Mouse (Mus musculus) adipocyte (in vitro differentiated cells): Measurements from ENCODE around the gene Stk38l.
"Not testable (repeated sequence)": the region's sequence is repeated elsewhere in the genome, so short reads cannot be mapped to it uniquely, and the experiment has no call there.

ENCODE experiments used
- DNase-seq: peaks from one replicate; pipeline ENCODE4 v3.0.0-alpha.2; 2016; ENCODE audit warnings: low spot score

The Stk38l gene

DNA sequence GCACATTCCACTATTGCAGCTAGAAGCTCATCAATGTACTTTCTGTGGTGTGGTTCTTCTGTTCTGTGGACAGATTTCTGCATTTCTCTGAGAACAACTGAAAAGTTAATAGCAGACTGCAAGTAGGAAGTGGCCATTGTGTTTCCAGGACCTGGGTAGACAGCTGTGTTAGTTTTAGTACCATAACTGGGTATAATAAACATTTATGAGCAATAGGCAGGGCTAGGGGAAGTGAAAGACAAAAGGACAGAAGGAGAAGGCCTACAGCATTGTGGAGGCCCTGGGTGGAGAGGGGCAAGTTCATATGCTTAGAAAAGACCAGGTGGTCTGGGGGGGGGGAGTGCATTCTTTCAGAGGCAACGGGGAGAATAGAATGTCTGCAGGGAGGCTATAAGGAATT is 8.8 kb downstream of the Stk38l start:
- DNase-seq, result no peak

DNA sequence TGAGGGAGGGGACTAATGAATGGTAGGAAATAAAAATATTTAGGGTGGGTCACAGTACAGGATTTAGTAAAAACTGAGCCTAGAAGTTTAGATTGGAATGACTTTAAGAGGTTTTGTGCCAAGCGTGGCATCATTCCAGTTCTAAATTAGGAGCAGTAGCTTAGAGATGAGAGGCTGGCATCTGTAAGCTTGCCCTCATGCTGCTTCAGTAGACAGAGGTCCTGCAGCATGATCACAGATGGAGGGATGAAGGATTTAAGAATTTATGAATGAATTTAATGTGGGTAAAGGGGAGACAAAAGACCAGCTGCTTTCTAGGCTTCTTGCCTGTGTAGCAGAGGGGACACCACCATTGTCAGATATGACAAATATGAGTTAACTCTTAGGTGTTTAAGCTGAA is 14.1 kb downstream of the Stk38l start:
- peak; percentile 84 for DNase-seq

DNA sequence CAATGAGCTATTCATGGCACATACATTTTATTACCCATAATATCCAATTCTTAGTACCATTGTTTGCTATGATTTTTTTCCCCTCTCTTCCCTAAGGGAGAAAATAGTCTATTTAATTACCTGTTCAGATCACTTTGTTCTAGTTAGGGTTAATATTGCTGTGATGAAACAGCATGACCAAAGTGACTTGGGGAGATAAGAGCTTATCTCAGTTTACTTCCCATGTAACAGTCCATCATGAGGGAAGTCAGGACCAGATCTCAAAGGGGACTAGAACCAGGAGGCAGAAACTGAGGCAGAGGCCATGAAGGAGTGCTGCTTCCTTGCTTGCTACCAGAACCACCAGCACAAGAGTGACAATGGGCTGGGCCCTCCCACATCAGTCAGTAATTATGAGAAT is 15.9 kb downstream of the Stk38l start:
- DNase-seq, result no peak

DNA sequence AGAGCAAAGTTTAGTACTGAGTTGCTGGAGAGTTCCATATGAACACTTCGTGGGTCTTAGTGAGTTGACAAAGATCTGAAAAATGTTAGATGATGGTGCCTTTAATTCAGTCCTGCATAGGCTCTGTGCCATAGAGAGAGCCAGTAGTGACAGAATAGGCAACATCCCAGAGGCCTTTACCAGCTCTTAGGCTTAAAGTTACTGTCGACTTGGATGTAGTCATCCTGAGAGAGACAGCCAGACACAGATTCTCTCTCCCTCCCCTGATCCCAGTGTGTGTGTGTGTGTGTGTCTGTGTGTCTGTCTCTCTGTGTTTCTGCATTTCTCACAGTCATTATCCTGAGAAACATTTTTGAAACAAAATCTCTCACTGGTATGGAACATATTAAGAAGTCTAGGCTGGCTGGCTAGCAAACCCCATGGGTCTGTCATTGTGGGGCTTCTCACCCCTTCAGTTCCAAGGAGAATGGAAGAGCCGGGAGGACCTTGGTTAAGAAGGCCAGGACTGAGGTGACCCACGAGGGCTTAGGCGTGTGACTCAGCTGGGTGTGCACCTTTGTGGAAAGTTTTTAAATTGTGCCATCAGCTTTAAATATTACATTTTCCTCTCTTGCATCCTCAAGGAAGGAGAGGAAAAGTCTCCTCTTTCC is 17.3 kb downstream of the Stk38l start:
- DNase-seq, result peak; percentile 32

DNA sequence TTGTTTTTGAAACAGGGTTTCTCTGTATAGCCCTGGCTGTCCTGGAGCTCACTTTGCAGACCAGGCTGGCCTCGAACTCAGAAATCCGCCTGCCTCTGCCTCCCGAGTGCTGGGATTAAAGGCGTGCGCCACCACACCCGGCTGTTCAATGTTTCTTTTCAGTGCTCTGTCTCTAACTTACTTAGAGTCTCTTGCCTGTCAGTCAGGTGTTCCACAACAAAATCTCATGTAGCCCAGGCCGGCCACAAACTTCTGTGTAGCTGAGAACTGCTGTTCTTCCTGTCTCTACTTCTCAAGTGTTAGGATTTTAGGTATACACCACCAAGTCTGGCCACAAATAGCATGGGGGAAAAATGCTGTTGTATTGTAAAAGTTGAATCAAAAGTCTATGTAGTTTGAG is 19.5 kb downstream of the Stk38l start:
- DNase-seq, result not testable (repeated sequence)

DNA sequence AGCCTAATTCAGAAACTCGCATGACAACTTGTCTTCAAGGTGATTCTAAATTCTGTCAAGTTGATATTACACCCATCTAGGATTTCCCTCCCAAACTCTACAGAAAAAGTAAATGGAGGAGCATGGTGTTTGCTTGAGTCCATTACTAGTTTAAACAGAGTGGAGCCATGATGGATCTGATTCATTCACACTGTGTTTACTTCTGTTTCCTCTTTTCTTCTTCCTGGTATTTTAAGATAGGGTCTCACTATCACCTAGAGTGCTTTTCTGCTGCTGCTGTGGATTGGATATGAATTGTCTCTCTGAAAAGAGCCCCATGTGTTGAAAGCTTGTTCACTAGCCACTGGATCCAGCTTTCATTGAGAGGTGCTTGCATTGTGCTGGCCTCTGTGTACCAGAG is 20.4 kb downstream of the Stk38l start:
- no peak for DNase-seq

DNA sequence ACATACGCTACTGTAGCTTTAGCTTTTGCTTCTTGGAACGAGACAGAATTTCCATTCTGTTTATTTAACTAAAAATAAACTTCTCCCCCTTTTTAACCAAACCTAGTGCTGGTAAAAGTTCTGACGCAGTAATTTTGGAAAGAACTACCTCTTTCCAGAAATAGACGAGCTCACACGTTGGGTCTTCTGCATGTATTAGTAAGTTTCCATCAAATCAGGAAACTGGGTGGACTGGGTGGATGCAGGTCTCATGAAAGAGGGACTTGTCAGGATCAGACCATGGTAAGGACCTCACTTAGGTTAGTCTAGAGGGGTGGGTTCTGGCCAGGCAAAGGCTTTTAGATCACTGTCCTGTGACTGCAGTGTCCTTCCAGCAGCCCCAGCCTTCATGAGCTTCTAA is 21.8 kb downstream of the Stk38l start:
- DNase-seq, result no peak

DNA sequence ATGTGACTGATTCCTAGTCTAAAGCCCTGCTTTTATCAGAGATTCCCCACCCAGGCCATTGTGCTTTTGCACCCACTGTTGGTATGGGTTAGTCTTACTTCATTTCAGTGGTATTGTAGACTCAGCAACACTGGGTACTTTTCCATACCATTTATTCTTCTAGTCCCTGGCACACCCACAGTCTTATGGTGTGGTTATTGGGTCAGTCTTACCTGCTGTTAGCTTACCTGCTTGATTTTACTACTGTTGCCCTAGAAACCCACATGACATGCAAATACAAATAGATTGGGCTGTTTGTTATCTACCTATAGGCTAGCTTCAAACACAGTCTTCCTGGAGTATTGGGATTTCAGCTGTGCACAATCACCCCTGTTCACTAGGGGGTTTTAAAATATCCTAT is 22.3 kb downstream of the Stk38l start:
- no peak for DNase-seq

DNA sequence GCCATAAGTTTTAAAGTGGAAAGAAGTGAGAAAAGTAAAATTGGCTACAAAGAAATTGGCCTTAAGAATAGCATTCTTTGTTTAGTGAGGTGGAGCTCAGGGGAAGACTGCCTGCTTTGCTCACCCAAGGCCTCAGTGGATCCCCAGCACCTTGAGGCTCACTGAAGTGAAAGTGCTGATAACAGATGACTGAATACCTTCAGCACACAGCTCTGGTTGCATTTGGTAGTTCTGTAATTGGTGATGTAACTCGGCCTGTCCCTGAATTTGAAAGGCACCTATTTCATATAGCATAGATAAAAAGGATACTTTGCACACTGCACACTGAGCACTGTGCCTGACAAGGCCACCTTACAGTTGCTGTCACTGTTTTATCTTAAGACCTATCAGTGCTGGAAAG is 23.5 kb downstream of the Stk38l start:
- DNase-seq, result no peak

DNA sequence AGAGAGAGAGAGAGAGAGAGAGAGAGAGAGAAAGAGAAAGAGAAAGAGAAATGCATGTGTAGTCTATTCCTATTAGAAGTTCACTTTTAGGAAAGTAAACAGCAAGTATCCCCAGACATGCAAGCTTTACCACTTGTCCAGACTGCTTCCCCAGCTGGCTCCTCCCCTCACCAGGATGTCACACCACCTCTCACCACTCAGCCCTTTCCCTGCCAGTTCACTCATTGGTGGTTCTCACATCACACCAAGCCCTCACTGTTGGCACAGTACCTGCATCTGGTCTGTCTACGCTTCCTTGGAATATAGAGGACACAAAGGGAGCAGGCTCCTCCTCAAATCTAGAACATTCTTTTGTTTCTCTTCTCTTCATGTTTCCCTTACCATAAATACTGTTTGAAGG is 26.9 kb downstream of the Stk38l start:
- peak; percentile 49 for DNase-seq

DNA sequence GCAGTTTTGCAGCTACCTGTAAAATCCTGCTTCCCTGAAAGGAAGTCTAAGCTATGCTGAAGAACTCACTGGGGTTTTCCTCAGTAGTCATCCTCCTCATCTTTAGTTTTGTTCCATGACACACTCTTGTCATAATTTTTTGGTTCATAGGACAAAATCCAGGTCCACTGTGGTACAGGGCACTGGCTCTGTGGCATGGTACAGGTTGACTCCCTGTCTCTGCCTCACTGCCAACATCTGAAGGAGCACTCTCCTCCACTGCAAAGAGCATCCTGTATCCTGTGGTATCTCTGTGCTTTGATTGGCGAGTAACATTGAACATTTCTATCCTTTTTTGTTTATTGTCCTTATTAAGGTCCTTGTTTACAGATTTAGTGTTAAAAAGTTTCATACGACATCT is 27.4 kb downstream of the Stk38l start:
- no peak for DNase-seq

DNA sequence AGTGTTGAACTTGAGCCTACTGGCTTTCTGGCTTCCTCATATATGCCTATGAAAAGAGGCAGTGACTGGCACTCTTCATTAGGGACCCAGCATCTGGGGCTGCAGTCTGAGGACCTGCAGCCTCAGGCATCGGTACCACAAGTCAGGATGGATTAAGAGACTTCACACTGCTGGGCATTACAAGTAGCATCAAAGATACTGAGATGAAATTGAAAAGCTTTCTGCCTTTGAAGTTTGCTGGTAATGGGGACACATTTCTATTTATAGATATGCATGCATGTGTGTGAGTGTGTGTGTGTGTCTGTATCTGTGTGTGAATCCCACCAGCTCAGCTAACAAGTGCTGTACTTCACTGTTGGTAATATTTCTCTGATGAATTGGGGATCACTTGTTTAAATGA is 27.8 kb downstream of the Stk38l start:
- no peak for DNase-seq

DNA sequence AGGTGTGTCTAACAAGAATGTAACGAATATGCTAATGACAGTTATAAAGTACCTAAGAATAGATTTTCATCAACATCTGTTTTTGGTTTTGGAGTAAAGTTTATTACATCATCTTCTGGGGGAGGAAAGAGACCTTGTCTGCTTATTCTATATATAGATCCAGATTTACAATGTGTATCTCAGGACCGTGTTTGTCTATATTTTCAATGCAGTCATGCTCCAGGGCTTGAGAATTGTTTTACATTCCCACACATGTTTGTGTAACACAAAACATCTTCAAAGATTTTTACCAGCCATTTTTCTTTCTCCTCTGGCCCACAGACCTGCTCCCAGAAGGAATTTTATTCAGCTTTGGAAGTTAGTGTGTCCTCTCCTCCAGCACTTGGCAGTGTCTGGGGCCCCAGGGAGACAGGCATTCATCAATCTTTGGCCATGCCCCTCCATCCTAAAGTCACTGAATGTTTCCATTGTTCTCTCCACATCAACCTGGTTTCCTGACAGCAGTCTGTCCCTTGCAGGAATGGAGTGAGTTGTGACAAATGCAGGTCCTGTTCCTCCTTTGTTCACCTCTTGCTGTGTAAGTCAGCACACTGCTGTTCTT is 28.9 kb downstream of the Stk38l start:
- no peak for DNase-seq

DNA sequence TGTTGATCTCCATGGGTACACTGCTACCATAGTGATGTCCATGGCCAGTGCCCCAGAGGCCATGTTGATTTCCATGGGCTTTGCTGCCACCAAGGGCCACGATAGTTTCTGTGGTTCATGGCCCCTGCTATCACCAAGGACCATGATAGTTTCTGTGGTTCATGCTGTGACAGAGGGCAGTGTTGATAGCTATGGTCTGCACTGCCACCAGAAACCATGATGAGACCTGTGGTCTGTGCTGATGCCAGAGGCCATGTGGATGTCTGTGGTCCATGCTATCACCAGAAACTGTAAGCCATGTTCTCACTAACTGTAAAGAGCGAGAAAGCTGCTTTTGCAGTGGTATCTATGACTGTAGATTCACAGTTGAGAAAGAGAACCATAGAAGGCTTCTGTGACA is 30.3 kb downstream of the Stk38l start:
- no peak for DNase-seq

DNA sequence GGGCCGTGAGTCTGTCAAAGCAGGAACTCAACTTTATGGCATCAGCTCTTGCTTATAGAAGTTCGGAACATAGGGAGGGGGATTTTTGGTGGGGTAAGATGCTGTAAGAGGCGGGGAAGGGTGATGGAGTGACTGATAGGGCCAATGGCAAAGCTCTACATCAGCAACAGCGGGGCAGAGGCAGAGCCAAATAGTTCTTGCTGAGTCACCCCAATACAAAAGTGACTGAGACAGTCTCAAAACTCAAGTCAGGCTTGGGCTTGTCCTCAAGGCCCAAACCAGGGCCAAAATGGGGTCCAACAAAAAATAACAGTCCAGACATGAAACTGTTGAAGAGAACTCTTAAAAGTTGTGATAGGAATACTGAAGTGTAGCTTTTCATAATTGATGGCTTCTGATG is 30.9 kb downstream of the Stk38l start:
- DNase-seq, result peak; percentile 36

DNA sequence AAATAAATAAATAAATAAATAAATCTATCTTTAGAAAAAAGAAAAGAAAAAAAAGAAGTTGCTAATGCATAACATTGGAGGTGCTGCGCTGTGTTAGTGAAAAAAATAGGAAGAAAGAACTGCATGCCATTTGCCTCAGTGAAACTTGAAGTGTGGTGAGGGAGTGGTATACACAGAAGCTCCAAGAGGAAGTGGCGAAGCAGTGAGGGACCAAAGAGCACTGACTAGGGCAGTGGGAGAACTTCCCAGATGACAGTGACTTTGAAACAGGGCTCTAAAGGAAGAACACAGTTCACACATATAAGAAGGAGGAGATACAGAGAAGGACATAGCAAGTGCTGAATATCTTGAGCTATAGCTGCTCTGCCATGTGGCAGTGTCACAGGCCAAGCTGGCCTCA is 34.2 kb downstream of the Stk38l start:
- DNase-seq, result no peak

DNA sequence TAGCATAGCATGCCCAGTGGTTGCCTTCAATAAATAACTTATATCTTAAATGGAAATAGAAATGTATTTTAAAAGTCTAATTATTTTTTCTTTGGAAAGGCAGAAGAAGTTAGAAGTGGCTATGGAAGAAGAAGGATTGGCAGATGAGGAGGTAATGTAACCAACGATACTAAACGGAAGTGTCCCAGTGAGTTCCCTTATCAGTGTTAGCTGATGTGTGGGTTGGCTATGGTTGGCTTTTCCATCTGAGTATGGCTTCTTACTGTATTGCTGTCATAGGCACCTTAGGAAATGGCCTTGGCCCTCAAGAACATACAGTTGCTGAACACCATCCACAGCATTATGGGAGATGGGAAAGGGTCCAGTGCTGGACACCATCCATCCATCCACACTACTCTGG is 35.2 kb downstream of the Stk38l start:
- no peak for DNase-seq

DNA sequence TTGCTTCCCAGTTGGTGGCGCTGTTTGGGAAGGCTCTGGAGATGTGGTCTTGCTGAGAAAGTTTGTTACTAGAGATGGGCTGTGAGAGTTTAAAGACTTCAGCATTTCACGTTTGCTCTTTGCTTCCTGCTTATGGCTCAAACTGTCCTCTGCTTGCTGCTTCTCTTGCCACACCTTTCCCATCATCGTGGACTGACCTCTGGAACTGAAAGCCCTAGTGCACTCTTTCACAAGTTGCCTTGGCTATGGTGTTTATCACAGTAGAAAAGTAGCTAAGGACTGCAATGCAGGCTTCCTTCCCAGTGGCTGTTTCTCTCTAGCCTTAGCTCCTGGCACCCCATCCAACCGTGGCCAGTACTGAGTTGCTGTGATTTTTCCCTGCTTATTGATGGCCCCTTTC is 35.9 kb downstream of the Stk38l start:
- no peak for DNase-seq

DNA sequence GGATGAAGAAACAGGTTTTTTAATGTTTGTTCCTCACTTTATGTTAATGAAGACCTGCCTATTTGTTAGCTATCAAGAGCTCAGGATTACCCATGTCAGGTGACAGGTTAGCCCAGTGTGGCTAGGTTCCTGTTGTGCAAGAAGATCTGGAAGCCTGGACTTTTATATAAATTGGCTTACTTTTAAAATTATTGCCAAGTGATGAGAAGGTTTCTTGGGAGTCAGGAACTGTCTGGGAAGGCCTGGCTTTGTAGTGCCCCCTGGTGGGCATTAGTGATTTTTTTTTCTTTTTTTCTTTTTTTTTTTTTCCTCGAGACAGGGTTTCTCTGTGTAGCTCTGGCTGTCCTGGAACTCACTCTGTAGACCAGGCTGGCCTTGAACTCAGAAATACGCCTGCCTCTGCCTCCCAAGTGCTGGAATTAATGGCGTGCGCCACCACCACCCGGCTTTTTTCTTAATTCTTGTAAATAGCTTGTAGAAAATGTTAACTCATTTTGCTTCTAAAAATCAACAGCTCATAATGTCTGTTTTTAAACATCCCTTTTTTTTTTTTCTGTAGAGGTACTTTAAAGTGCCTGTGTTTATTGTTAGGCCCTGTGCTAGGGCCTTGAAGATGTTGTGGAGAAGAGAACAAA is 37.6 kb downstream of the Stk38l start:
- peak; percentile 83 for DNase-seq

DNA sequence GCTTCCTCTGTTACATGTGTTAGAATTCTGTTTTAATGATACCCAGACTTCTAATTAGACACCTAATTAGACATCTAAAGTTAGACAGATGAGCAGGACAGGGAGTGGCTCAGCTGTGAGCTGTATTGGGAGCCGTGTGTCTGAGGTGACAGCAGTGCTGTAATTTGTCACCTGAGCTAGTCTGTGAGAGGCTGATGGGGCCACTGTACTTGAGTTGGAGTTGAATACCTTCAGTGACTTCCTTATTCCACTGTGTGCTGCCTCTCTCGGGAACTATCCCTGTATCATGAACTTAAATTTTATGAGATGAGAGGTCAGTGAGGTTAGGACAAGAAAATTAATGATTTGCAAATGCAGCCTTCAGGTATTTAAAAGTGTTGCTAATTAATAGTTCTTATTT is 39.8 kb downstream of the Stk38l start:
- no peak for DNase-seq

DNA sequence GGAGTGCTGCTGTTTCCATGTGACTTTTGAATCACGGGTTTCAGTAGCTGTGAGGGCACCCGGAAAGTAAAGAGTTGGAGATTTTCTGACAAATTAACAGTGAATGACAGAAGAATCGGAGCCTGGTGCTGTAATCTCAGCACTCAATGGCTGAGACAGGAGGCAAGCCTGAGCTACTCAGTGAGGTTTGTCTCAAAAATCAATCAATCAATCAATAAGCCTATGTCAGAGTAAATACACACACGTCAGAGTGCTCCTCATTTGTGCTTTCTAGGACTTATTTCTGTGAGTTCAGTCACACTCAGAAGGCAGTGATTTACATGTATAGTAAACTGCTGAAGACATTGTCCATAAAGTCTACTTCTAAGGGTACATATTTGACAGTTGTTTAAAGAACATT is 40.5 kb downstream of the Stk38l start:
- DNase-seq, result no peak

DNA sequence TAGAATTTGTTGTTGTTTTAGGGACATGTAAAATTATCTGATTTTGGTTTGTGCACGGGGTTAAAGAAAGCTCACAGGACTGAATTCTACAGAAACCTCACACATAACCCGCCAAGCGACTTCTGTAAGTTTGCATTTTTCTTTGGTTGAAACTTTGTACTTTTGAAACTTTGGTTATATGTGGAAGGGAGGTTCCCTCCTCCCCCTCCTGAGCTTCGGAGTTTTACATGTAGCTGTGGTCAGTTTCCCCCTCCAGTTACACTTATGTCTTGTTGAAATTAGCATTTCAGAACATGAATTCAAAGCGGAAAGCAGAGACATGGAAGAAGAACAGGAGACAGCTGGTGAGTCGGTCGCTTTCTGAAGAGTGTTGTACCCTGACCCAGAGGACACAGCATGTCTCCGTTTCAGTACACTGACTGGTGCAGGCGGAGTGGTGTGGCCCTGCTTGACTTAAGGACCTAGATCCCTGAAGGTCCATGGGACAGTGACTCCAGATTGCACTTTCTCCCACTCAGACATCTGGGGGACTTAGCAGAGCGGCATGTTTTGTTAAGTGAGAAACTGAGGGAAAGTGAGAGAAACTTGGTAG is 44.1 kb downstream of the Stk38l start:
- no peak for DNase-seq

DNA sequence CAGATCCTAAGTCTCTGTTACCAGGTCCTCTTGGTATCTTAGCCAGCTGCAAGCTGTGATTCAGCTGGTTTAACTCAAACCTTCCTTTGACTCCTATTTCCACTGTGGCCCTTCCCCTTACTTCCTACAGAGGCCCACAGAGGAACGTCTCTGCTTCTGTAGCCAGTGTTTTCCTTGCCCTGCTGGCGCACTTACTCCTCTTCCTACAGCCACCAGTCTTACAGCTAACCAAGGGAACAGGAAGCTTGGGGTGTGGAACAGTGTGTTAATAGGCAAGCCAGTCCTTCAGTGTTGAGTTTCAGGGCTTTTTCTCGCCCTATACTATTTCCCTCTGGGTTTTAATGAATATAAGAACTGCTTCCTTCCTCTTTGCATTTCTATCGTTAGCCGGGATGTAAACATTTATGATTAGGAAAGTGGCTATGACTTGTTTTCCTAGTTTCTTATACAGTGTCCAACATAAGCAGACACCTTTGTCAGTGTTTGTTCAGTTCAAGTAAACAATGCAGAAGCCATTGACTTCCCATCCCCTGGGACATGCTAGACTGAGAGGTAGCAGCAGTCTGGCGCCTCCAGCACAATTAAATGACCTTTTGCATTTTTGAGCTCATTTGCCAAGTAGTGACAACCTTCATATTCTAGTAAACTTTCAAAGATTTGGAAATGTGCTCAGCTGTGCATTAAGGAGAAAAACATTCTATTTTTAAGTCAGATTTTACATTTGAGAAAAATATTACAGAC is 45.4 kb downstream of the Stk38l start:
- peak; percentile 61 for DNase-seq
